Mouse (Mus musculus): ENCODE measurements around the gene Tmem56.

- TF ChIP-seq CTCF (IDR thresholded peaks at IDR 0.05; ENCODE audit: control insufficient read depth, insufficient read depth, insufficient replicate concordance, low read depth, low read length) (no peak), POLR2A (IDR thresholded peaks at IDR 0.05; ENCODE audit: control insufficient read depth, low read depth, low read length) (peak; percentile 45; the same call in 1 of the 2 replicates)
These were observed 20.2 kb downstream of the Tmem56 start for GRCm38 (mm10) chr3:121262521-121263204.

Measured in testis, adult 2 months (tissue).